In the genomic region with DNA sequence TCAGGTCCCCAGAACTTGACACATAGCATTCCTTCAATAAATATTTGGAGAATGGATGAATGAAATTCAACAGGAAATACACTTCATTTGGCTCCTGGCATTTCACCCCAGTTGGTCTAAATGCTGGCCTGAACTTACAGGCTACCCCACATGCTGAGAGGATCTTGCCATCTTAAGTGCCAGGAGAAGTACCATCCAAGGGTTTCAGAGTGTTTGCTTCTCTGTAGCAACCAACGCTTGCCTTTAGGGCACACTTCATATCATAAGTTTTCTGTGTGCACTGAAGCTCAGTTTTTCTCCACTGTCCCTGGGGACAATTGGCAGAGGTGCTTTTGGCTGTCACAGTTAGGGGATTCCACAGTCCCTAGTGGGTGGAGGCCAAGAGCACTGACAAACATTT, we compare ENCODE assay signal across 21 mouse cellular contexts. TPM values are rescaled to one million over a fixed set of nuclear protein-coding genes. Genes with fewer than 3 reads are reported as not detected.
"Had no signal": no experiment of that assay in that cellular context is flagged by ENCODE, and none has a peak within 500 bp of the region (broad histone marks: within the 10 kb centered on the region; RNA-seq: fewer than 3 reads in every experiment).

No protein-coding gene starts in this region.

- DNase-seq: kidney, adult 2 months; kidney, postnatal 25 days; layer of hippocampus, adult 9-11 months; liver; lung, embryonic 14.5 days; right cerebral cortex, adult 18-20 months; right cerebral cortex, postnatal 14 days; thymus, adult 18-20 months; thymus, postnatal 36 days had no signal

- ATAC-seq: liver, embryonic 12.5 days; midbrain, embryonic 15.5 days had no signal

- H3K27ac ChIP-seq: kidney, postnatal 0 days; layer of hippocampus, adult 2 months; limb, embryonic 10.5 days; limb, embryonic 13.5 days; liver, embryonic 12.5 days; liver, embryonic 15.5 days; macrophage; midbrain, embryonic 12.5 days; midbrain, embryonic 15.5 days; neural tube, embryonic 12.5 days; neural tube, embryonic 15.5 days had no signal

- H3K9me3 ChIP-seq: limb, embryonic 10.5 days; limb, embryonic 13.5 days; liver, embryonic 12.5 days; liver, embryonic 15.5 days; midbrain, embryonic 12.5 days; midbrain, embryonic 15.5 days; neural tube, embryonic 12.5 days; neural tube, embryonic 15.5 days had no signal

- H3K4me3 ChIP-seq: layer of hippocampus, adult 2 months; limb, embryonic 10.5 days; limb, embryonic 13.5 days; liver, embryonic 12.5 days; liver, embryonic 15.5 days; midbrain, embryonic 12.5 days; midbrain, embryonic 15.5 days; neural tube, embryonic 12.5 days; neural tube, embryonic 15.5 days had no signal

- H3K4me2 ChIP-seq: limb, embryonic 13.5 days; liver, embryonic 12.5 days; liver, embryonic 15.5 days; lung, embryonic 14.5 days; midbrain, embryonic 12.5 days; midbrain, embryonic 15.5 days; neural tube, embryonic 12.5 days; neural tube, embryonic 15.5 days had no signal

- H3K9ac ChIP-seq: limb, embryonic 13.5 days; liver, embryonic 12.5 days; liver, embryonic 15.5 days; lung, embryonic 14.5 days; midbrain, embryonic 12.5 days; midbrain, embryonic 15.5 days; neural tube, embryonic 12.5 days; neural tube, embryonic 15.5 days had no signal

- H3K36me3 ChIP-seq: limb, embryonic 10.5 days; limb, embryonic 13.5 days; liver, embryonic 12.5 days; liver, embryonic 15.5 days; midbrain, embryonic 12.5 days; midbrain, embryonic 15.5 days; neural tube, embryonic 12.5 days; neural tube, embryonic 15.5 days had no signal

RNA-seq across cellular contexts. Expression of gene Lrp2, which starts 4.7 kb away (rescaled TPM):
- total RNA-seq: megakaryocyte, adult 5-6 weeks had no signal
- polyA plus RNA-seq: macrophage had no signal
